Comparison of ENCODE assay signal across 25 mouse cellular contexts in the genomic region with DNA sequence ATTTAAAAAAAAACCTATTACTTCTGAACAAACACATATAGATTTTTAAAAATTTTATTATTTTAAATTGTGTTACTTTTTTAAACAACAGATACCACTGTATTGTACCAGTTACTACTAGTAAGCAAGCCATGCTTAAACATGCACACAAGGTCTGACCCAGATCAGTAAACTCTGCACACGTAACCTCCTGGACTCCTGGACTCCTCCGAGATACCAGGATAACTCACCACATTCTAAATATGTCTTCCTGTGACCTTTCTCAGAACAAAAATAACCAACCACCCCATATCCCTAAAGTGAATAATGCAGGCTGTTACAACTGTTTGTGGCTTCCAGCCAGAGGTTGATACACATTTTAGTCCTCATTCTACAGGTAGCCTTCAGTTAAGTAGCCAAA.
DNase-seq lines count a peak whose midpoint lies in the region; ATAC-seq and TF ChIP-seq lines count a peak whose summit lies in the region.
"Had no signal": no experiment of that assay in that cellular context is flagged by ENCODE, and none has a peak within 500 bp of the region (broad histone marks: within the 10 kb centered on the region; RNA-seq: fewer than 3 reads in every experiment).

No protein-coding gene starts in this region.

- H3K9me3 ChIP-seq in liver, postnatal 0 days (ENCODE audit: low read length): no peaks in the 10 kb centered on the region
- H3K9me3 ChIP-seq in intestine, embryonic 16.5 days (ENCODE audit: control insufficient read depth, low read length): no peaks in the 10 kb centered on the region
- H3K9me3 ChIP-seq: embryonic facial prominence, embryonic 10.5 days; embryonic facial prominence, embryonic 12.5 days; forebrain, embryonic 13.5 days; forebrain, embryonic 15.5 days; G1E had no signal

- H3K4me3 ChIP-seq in gastrocnemius, adult 2 months: peak overlapping the region; percentile 10; the same call in 1 of the 2 replicates
- no peak overlapping the region for H3K4me3 ChIP-seq in liver, postnatal 0 days (ENCODE audit: low read depth, low read length)
- no peak overlapping the region for H3K4me3 ChIP-seq in intestine, embryonic 16.5 days (ENCODE audit: low read length)
- H3K4me3 ChIP-seq: embryonic facial prominence, embryonic 10.5 days; embryonic facial prominence, embryonic 12.5 days; forebrain, embryonic 13.5 days; forebrain, embryonic 15.5 days had no signal

- no peak overlapping the region for H3K9ac ChIP-seq in liver, postnatal 0 days (replicated peaks)
- no peak overlapping the region for H3K9ac ChIP-seq in intestine, embryonic 16.5 days (ENCODE audit: low read depth, low read length)
- H3K9ac ChIP-seq: embryonic facial prominence, embryonic 12.5 days; forebrain, embryonic 13.5 days; forebrain, embryonic 15.5 days had no signal

- H3K36me3 ChIP-seq in liver, postnatal 0 days (replicated peaks; ENCODE audit: insufficient read depth, low read length): no peaks in the 10 kb centered on the region
- H3K36me3 ChIP-seq in intestine, embryonic 16.5 days (ENCODE audit: control insufficient read depth, insufficient read depth, low read length): no peaks in the 10 kb centered on the region
- H3K36me3 ChIP-seq: embryonic facial prominence, embryonic 10.5 days; embryonic facial prominence, embryonic 12.5 days; forebrain, embryonic 15.5 days had no signal

- H3K4me2 ChIP-seq in liver, postnatal 0 days (ENCODE audit: low read depth, low read length): no peak overlapping the region
- no peak overlapping the region for H3K4me2 ChIP-seq in intestine, embryonic 16.5 days (ENCODE audit: low read depth, low read length)
- H3K4me2 ChIP-seq: embryonic facial prominence, embryonic 12.5 days; forebrain, embryonic 13.5 days; forebrain, embryonic 15.5 days had no signal

- H3K4me1 ChIP-seq in liver, postnatal 0 days (ENCODE audit: insufficient read depth): no peaks in the 10 kb centered on the region
- H3K4me1 ChIP-seq in intestine, embryonic 16.5 days (ENCODE audit: control insufficient read depth, insufficient read depth, low read length): no peaks in the 10 kb centered on the region
- H3K4me1 ChIP-seq: embryonic facial prominence, embryonic 10.5 days; embryonic facial prominence, embryonic 12.5 days; forebrain, embryonic 13.5 days had no signal

- no peak for DNase-seq in gastrocnemius, adult 2 months
- no peak for DNase-seq in gastrocnemius, postnatal 25 days
- no peak for DNase-seq in liver, postnatal 0 days
- no peak for DNase-seq in liver
- peak; percentile 41 for DNase-seq in 416B (ENCODE audit: low read depth)
- peak; percentile 56 for DNase-seq in skeletal muscle tissue, adult 2 months (ENCODE audit: low read depth, low spot score)
- DNase-seq: adrenal gland, adult 8-10 months; adrenal gland, postnatal 14 days; adrenal gland, postnatal 36 days; B cell, adult 2 months; cerebellum, adult 11-12 months; cerebellum, adult 2 months; cerebellum, adult 9-10 months; cerebellum, postnatal 10 days; cerebellum, postnatal 25 days had no signal

- 55% methylated on average over 2 of the region's 2 CpGs for WGBS in liver, postnatal 0 days (ENCODE audit: insufficient replicate concordance)
- 86% methylated on average over 2 of the region's 2 CpGs for WGBS in intestine, embryonic 16.5 days

- intact Hi-C loops in gastrocnemius, adult 2 months (cut with DNase I): no loop called here

- peak; percentile 62 for ATAC-seq in liver, postnatal 0 days
- ATAC-seq in intestine, embryonic 16.5 days: no peak
- ATAC-seq: activated CD4-positive, CD25-positive, alpha-beta regulatory T cell, adult 4 months; CD4-positive, CD25-positive, alpha-beta regulatory T cell, adult 4 months; forebrain, embryonic 13.5 days; forebrain, embryonic 15.5 days; Patski had no signal

- no peak for TF ChIP-seq CTCF in gastrocnemius, adult 2 months (IDR thresholded peaks at IDR 0.05)
- no peak for TF ChIP-seq CTCF in liver, postnatal 0 days (IDR thresholded peaks at IDR 0.05; ENCODE audit: low read depth)

- no peak for TF ChIP-seq EP300 in liver, postnatal 0 days (IDR thresholded peaks at IDR 0.05; ENCODE audit: low read depth)

- no peaks in the 10 kb centered on the region for H3K27me3 ChIP-seq in liver, postnatal 0 days (ENCODE audit: insufficient read depth, low read length)
- no peaks in the 10 kb centered on the region for H3K27me3 ChIP-seq in intestine, embryonic 16.5 days (replicated peaks; ENCODE audit: control insufficient read depth, insufficient read depth, low read length)
- H3K27me3 ChIP-seq: CH12.LX; embryonic facial prominence, embryonic 12.5 days; forebrain, embryonic 13.5 days; forebrain, embryonic 15.5 days; Patski had no signal

- H3K27ac ChIP-seq in gastrocnemius, adult 2 months: peak overlapping the region; percentile 77
- no peak overlapping the region for H3K27ac ChIP-seq in liver, postnatal 0 days (ENCODE audit: low read depth)
- no peak overlapping the region for H3K27ac ChIP-seq in intestine, embryonic 16.5 days (ENCODE audit: low read length)
- H3K27ac ChIP-seq: embryonic facial prominence, embryonic 10.5 days; embryonic facial prominence, embryonic 12.5 days; forebrain, embryonic 13.5 days; forebrain, embryonic 15.5 days had no signal

Comparison
In these comparisons a context has a peak if more than half of its experiments do, and no peak if none do; other contexts are left out.
1. DNase-seq: peak in 416B (single experiment) and skeletal muscle tissue, adult 2 months (single experiment); none in gastrocnemius, adult 2 months (single experiment), gastrocnemius, postnatal 25 days (single experiment), liver, postnatal 0 days (single experiment) and liver (single experiment).